Mouse (Mus musculus) bone marrow macrophage, adult 2 months (primary cell): Measurements from ENCODE around the gene C1galt1. TPM values are rescaled to one million over a fixed set of nuclear protein-coding genes. Genes with fewer than 3 reads are reported as not detected.

ENCODE experiments used
- H3K27ac ChIP-seq: 2 replicates; pipeline ENCODE4 v1.5.1; 2012; ENCODE audit warnings: low read depth, low read length; ENCODE audit not compliant: insufficient read depth
- H3K4me1 ChIP-seq: 2 replicates; pipeline ENCODE4 v1.6.1; 2012; ENCODE audit warnings: low read length; ENCODE audit not compliant: control insufficient read depth, insufficient read depth
- H3K4me3 ChIP-seq: 2 replicates; pipeline ENCODE4 v1.5.1; 2012; ENCODE audit warnings: mild to moderate bottlenecking, low read length, moderate library complexity; ENCODE audit not compliant: insufficient read depth
- CTCF ChIP-seq: IDR thresholded peaks from 2 replicates; pipeline ENCODE4 v1.5.1; 2012; ENCODE audit warnings: low read depth, mild to moderate bottlenecking, low read length, moderate library complexity
- POLR2A ChIP-seq: IDR thresholded peaks from 2 replicates; pipeline ENCODE4 v1.6.1; 2012; ENCODE audit warnings: mild to moderate bottlenecking, low read depth, low read length, borderline replicate concordance
- polyA plus RNA-seq: library from polyadenylated mRNA; stranded (reverse); fragments of >200 nt; gene quantifications from 2 replicates; pipeline ENCODE4 v1.2.4, GENCODE M21; 2012; ENCODE audit not compliant: missing spikeins, insufficient read depth, insufficient read length

The C1galt1 gene
- polyA plus RNA-seq, 1 experiment: 14.2 TPM

GRCm38 (mm10) chr6:7912015-7912414, 67.4 kb downstream of the C1galt1 start:
- TF ChIP-seq POLR2A (no peak), CTCF (no peak)

More at GRCm38 (mm10) chr6:7912015-7912414, 67.4 kb downstream of the C1galt1 start:
- no peaks in the 10 kb centered on the region for H3K4me1 ChIP-seq
- H3K27ac ChIP-seq: no peak overlapping the region
- H3K4me3 ChIP-seq: no peak overlapping the region

Other genes starting within 250 kb of the C1galt1 start
- gene Asns, start 151.6 kb upstream of the C1galt1 start, polyA plus RNA-seq: 9.3 and 9.6 TPM in 2 replicates